ENCODE assay signal across 8 mouse cellular contexts in the genomic region with DNA sequence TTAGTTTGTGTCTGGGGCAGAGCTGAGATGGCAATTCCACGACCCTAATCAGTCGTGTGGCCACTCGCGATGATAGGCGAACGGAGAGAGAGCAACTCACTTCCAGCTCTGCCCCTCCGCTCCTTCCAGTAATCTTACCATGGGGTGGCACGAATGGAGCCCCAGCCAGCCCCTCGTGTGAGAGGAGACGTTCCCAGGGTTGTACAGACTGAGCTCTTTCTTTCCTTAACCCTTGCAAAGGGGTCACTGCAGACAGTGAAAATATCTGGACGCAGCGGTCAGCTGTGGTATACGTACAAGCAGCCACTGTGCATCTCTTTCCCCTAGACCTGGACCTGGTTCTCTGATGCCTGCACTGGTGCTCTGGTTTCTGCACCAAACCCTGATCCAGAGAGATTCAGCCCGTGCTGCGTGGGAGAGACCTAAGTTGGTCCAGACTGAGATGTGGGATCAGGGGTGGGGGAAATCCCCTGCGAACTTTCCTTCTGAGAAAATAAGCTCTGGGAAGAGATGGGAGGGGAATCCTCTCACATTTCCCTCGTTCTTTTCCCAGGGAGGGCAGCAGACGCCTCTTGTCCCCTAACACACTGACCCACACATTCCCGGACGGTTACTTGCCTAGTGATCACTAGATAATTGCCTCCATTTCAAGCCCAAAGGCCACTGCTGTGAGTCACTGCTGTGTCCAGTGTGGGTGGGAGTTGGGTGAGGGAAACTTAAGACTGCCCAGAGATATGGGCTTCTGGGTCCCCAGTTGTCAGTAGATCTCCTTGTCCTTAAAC. TPM values are rescaled to one million over a fixed set of nuclear protein-coding genes. Genes with fewer than 3 reads are reported as not detected.
DNase-seq lines count a peak whose midpoint lies in the region; ATAC-seq and TF ChIP-seq lines count a peak whose summit lies in the region.

No protein-coding gene starts in this region.

- TF ChIP-seq CTCF in liver, postnatal 0 days (IDR thresholded peaks at IDR 0.05; ENCODE audit: low read depth): no peak

- H3K4me3 ChIP-seq in kidney, embryonic 16.5 days (ENCODE audit: low read length): peak overlapping the region; percentile 57
- H3K4me3 ChIP-seq in forebrain, embryonic 14.5 days (ENCODE audit: low read depth, low read length): peak overlapping the region; percentile 52
- peak overlapping the region; percentile 49 for H3K4me3 ChIP-seq in liver, postnatal 0 days (ENCODE audit: low read depth, low read length)
- peak overlapping the region; percentile 53 for H3K4me3 ChIP-seq in stomach, embryonic 16.5 days (replicated peaks; ENCODE audit: low read length)

- H3K4me1 ChIP-seq in kidney, embryonic 16.5 days (ENCODE audit: insufficient read depth, low read length): peaks cover 59% of the 10 kb centered on the region
- peaks cover 14% of the 10 kb centered on the region for H3K4me1 ChIP-seq in forebrain, embryonic 14.5 days (ENCODE audit: control insufficient read depth, insufficient read depth, low read length)
- peaks cover 23% of the 10 kb centered on the region for H3K4me1 ChIP-seq in liver, postnatal 0 days (ENCODE audit: insufficient read depth)
- peaks cover 51% of the 10 kb centered on the region for H3K4me1 ChIP-seq in stomach, embryonic 16.5 days (ENCODE audit: control insufficient read depth, insufficient read depth, low read length)

- no peak for DNase-seq in kidney, postnatal 36 days
- peak; percentile 60 for DNase-seq in adipocyte (ENCODE audit: low spot score)
- no peak for DNase-seq in forebrain, embryonic 14.5 days (ENCODE audit: low spot score)
- DNase-seq in liver, postnatal 0 days: no peak
- DNase-seq in c-Kit-positive CD71-positive TER-119-positive erythroid progenitor cells, embryonic 14.5 days (ENCODE audit: low spot score): no peak
- no peak for DNase-seq in cerebellum, adult 18-20 months

- H3K36me3 ChIP-seq in kidney, embryonic 16.5 days (ENCODE audit: insufficient read depth, low read length): no peaks in the 10 kb centered on the region
- no peaks in the 10 kb centered on the region for H3K36me3 ChIP-seq in forebrain, embryonic 14.5 days (ENCODE audit: control insufficient read depth, insufficient read depth, low read length)
- H3K36me3 ChIP-seq in liver, postnatal 0 days (replicated peaks; ENCODE audit: insufficient read depth, low read length): no peaks in the 10 kb centered on the region
- no peaks in the 10 kb centered on the region for H3K36me3 ChIP-seq in stomach, embryonic 16.5 days (ENCODE audit: control insufficient read depth, insufficient read depth, low read length)

- no peak; the same call in 1 of the 2 replicates for TF ChIP-seq EP300 in liver, postnatal 0 days (IDR thresholded peaks at IDR 0.05; ENCODE audit: low read depth)

- no peaks in the 10 kb centered on the region for H3K27me3 ChIP-seq in kidney, embryonic 16.5 days (ENCODE audit: insufficient read depth, low read length)
- H3K27me3 ChIP-seq in forebrain, embryonic 14.5 days (replicated peaks; ENCODE audit: control insufficient read depth, insufficient read depth, low read length): no peaks in the 10 kb centered on the region
- H3K27me3 ChIP-seq in liver, postnatal 0 days (ENCODE audit: insufficient read depth, low read length): peaks cover 7% of the 10 kb centered on the region; the same call in 1 of the 2 replicates
- H3K27me3 ChIP-seq in stomach, embryonic 16.5 days (ENCODE audit: control insufficient read depth, insufficient read depth, low read length): no peaks in the 10 kb centered on the region

- H3K9me3 ChIP-seq in kidney, embryonic 16.5 days (ENCODE audit: low read length): no peaks in the 10 kb centered on the region
- no peaks in the 10 kb centered on the region for H3K9me3 ChIP-seq in forebrain, embryonic 14.5 days (replicated peaks; ENCODE audit: control insufficient read depth, low read length)
- H3K9me3 ChIP-seq in liver, postnatal 0 days (ENCODE audit: low read length): no peaks in the 10 kb centered on the region
- H3K9me3 ChIP-seq in stomach, embryonic 16.5 days (replicated peaks; ENCODE audit: control insufficient read depth, low read length): no peaks in the 10 kb centered on the region

- H3K27ac ChIP-seq in kidney, embryonic 16.5 days (ENCODE audit: low read length): peak overlapping the region; percentile 93
- peak overlapping the region; percentile 33; the same call in 1 of the 2 replicates for H3K27ac ChIP-seq in forebrain, embryonic 14.5 days (ENCODE audit: low read depth, low read length)
- H3K27ac ChIP-seq in liver, postnatal 0 days (ENCODE audit: low read depth): peak overlapping the region; percentile 61
- H3K27ac ChIP-seq in stomach, embryonic 16.5 days (ENCODE audit: low read length): peak overlapping the region; percentile 87

- peak overlapping the region; percentile 82 for H3K4me2 ChIP-seq in kidney, embryonic 16.5 days (replicated peaks; ENCODE audit: low read depth, low read length)
- peak overlapping the region; percentile 92 for H3K4me2 ChIP-seq in forebrain, embryonic 14.5 days (ENCODE audit: low read length)
- peak overlapping the region; percentile 86 for H3K4me2 ChIP-seq in liver, postnatal 0 days (ENCODE audit: low read depth, low read length)
- peak overlapping the region; percentile 92 for H3K4me2 ChIP-seq in stomach, embryonic 16.5 days (ENCODE audit: low read depth, low read length)

- peak overlapping the region; percentile 75 for H3K9ac ChIP-seq in kidney, embryonic 16.5 days (replicated peaks; ENCODE audit: low read length)
- peak overlapping the region; percentile 75 for H3K9ac ChIP-seq in forebrain, embryonic 14.5 days (ENCODE audit: low read length)
- peak overlapping the region; percentile 47 for H3K9ac ChIP-seq in liver, postnatal 0 days (replicated peaks)
- H3K9ac ChIP-seq in stomach, embryonic 16.5 days (ENCODE audit: low read length): peak overlapping the region; percentile 78

- under 1% methylated on average over 20 of the region's 20 CpGs for WGBS in kidney, embryonic 16.5 days
- WGBS in forebrain, embryonic 14.5 days: 2% methylated on average over 20 of the region's 20 CpGs
- WGBS in liver, postnatal 0 days (ENCODE audit: insufficient replicate concordance): 7% methylated on average over 20 of the region's 20 CpGs
- 5% methylated on average over 20 of the region's 20 CpGs for whole genome bisulfite sequencing in stomach, embryonic 16.5 days

- peak; percentile 10; the same call in 1 of the 2 replicates for ATAC-seq in kidney, embryonic 16.5 days (ENCODE audit: low FRiP score, low TSS enrichment)
- peak; percentile 59 for ATAC-seq in forebrain, embryonic 14.5 days
- ATAC-seq in liver, postnatal 0 days: peak; percentile 26
- no peak for ATAC-seq in stomach, embryonic 16.5 days (ENCODE audit: insufficient read depth, low FRiP score)

RNA-seq across cellular contexts. Expression of a gene that starts 15.5 kb away (rescaled TPM):
- 12.3 and 14.9 TPM in 2 replicates for polyA plus RNA-seq in kidney, embryonic 16.5 days (2015; fragmentation: Nextera tagmentation; extraction: Ambion mirVana)
- polyA plus RNA-seq in forebrain, embryonic 14.5 days (2014; fragmentation: Nextera tagmentation; extraction: Ambion mirVana): 0.80 and 1.3 TPM in 2 replicates
- 0.63 TPM in 2 replicates for polyA plus RNA-seq in liver, postnatal 0 days (2015; fragmentation: Nextera tagmentation; extraction: Ambion mirVana)
- polyA plus RNA-seq in stomach, embryonic 16.5 days (2015; fragmentation: Nextera tagmentation; extraction: Ambion mirVana): 21.7 and 24.5 TPM in 2 replicates

RNA-seq across cellular contexts. Expression of a gene that starts 33.1 kb away (rescaled TPM):
- 52.0 and 52.1 TPM in 2 replicates for polyA plus RNA-seq in kidney, embryonic 16.5 days (2015; fragmentation: Nextera tagmentation; extraction: Ambion mirVana)
- 26.7 and 29.1 TPM in 2 replicates for polyA plus RNA-seq in forebrain, embryonic 14.5 days (2014; fragmentation: Nextera tagmentation; extraction: Ambion mirVana)
- polyA plus RNA-seq in liver, postnatal 0 days (2015; fragmentation: Nextera tagmentation; extraction: Ambion mirVana): 13.9 and 15.9 TPM in 2 replicates
- polyA plus RNA-seq in stomach, embryonic 16.5 days (2015; fragmentation: Nextera tagmentation; extraction: Ambion mirVana): 34.9 and 38.3 TPM in 2 replicates

Comparison
In these comparisons a context has a peak if more than half of its experiments do, and no peak if none do; other contexts are left out.
1. H3K27ac ChIP-seq: peak in every context shown above with its lines; median percentile 93 in kidney, embryonic 16.5 days; 87 in stomach, embryonic 16.5 days; 61 in liver, postnatal 0 days; 33 in forebrain, embryonic 14.5 days.